Mouse (Mus musculus) forebrain, embryonic 13.5 days (tissue): ENCODE results near the gene Sema6b. TPM values are rescaled to one million over a fixed set of nuclear protein-coding genes. Genes with fewer than 3 reads are reported as not detected.
"Not testable (repeated sequence)": the region's sequence is repeated elsewhere in the genome, so short reads cannot be mapped to it uniquely, and the experiment has no call there.

ENCODE experiments used
- ATAC-seq: fragments of 200-750 bp; cut with Nextera tagmentation; 2 replicates; pipeline ENCODE4 v1.8.0; 2017
- H3K27ac ChIP-seq: fragments of 300-500 bp; sonication (generic); 2 replicates; pipeline ENCODE4 v1.5.1; 2015; ENCODE audit warnings: inconsistent platforms, mild to moderate bottlenecking, moderate library complexity
- H3K27me3 ChIP-seq: fragments of 300-500 bp; sonication (generic); 2 replicates; pipeline ENCODE4 v1.6.1; 2015; ENCODE audit warnings: mild to moderate bottlenecking, inconsistent platforms
- H3K36me3 ChIP-seq: fragments of 300-500 bp; sonication (generic); 2 replicates; pipeline ENCODE4 v1.6.1; 2015; ENCODE audit warnings: mild to moderate bottlenecking, inconsistent platforms; ENCODE audit not compliant: poor library complexity, severe bottlenecking
- H3K4me1 ChIP-seq: fragments of 300-500 bp; sonication (generic); 2 replicates; pipeline ENCODE4 v1.6.1; 2015; ENCODE audit warnings: inconsistent platforms
- H3K4me2 ChIP-seq: fragments of 300-500 bp; sonication (generic); 2 replicates; pipeline ENCODE4 v1.6.1; 2015; ENCODE audit warnings: inconsistent platforms, mild to moderate bottlenecking, moderate library complexity
- H3K4me3 ChIP-seq: fragments of 300-500 bp; sonication (generic); 2 replicates; pipeline ENCODE4 v1.5.1; 2015; ENCODE audit warnings: mild to moderate bottlenecking, inconsistent platforms
- H3K9ac ChIP-seq: fragments of 300-500 bp; sonication (generic); 2 replicates; pipeline ENCODE4 v1.6.1; 2015; ENCODE audit warnings: mild to moderate bottlenecking, inconsistent platforms
- H3K9me3 ChIP-seq: fragments of 300-500 bp; sonication (generic); replicated peaks from 2 replicates; pipeline ENCODE4 v1.6.1; 2016; ENCODE audit warnings: inconsistent platforms
- whole genome bisulfite sequencing: fragments of 180-500 bp; shearing (Covaris S2); methylation state at CpG from one replicate; pipeline ENCODE4 v1.1.7; 2015; 5-methylcytosine and 5-hydroxymethylcytosine counted together
- polyA plus RNA-seq: library from polyadenylated mRNA; unstranded; fragments of >200 nt; fragmentation: Nextera tagmentation; extraction: Ambion mirVana; gene quantifications from 2 replicates; pipeline ENCODE4 v1.2.1, GENCODE M21; 2015

Gene Sema6b
- polyA plus RNA-seq, 1 experiment from 2014 or later: 4.3 TPM

DNA sequence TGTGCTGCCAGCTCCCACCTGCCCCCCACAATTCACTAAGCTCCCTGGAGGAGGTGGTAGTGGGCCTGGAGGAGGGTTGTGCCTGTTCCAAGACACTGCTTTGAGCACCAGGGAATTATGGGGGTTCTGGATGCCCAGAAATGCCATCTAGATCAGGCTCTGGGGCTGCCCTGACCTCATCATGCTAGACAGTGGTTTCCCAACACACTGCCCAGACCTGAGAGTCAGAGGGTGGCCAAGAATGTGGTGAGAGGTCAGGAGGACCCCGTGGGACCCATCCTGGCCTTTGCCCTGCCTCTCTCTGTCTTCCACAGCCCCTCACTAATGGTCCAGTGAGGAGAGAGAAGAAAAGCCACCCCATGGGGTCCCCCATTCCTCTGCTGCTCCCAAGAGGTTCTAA, 29.1 kb downstream of the Sema6b start:
- ATAC-seq: no peak

DNA sequence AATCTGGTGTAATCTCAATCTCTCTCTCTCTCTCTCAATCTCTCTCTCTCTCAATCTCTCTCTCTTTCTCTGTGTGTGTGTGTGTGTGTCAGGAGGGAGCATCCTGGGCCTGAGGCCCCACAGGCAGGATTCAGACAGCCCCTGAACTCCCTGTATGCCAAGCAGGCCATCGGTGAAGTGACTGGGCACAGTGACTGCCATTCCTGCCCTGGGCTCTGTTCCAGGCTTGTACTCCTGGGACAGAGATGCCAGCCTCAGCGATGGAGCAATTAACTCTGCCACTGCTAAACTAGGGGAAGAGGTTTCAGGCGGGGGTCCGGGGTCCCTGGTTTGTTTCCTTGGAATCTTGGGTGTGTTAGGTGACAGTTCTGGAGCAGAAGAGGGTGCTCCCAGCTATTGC, 29.6 kb downstream of the Sema6b start:
- Histone ChIP-seq H3K9ac (no peak overlapping the region), H3K4me3 (no peak overlapping the region), H3K4me1 (no peaks in the 10 kb centered on the region), H3K9me3 (no peaks in the 10 kb centered on the region), H3K27ac (no peak overlapping the region), H3K4me2 (no peak overlapping the region), H3K27me3 (no peaks in the 10 kb centered on the region), H3K36me3 (peaks cover 7% of the 10 kb centered on the region)
- WGBS: 69% methylated on average over 4 of the region's 4 CpGs
- ATAC-seq: no peak

More for the DNA sequence above, 29.1 kb downstream of the Sema6b start:
- Histone ChIP-seq H3K27me3 (no peaks in the 10 kb centered on the region), H3K36me3 (peaks cover 7% of the 10 kb centered on the region), H3K27ac (no peak overlapping the region), H3K4me1 (no peaks in the 10 kb centered on the region), H3K9ac (no peak overlapping the region), H3K9me3 (no peaks in the 10 kb centered on the region), H3K4me3 (no peak overlapping the region), H3K4me2 (no peak overlapping the region)
- 13% methylated on average over 1 of the region's 1 CpGs for WGBS

DNA sequence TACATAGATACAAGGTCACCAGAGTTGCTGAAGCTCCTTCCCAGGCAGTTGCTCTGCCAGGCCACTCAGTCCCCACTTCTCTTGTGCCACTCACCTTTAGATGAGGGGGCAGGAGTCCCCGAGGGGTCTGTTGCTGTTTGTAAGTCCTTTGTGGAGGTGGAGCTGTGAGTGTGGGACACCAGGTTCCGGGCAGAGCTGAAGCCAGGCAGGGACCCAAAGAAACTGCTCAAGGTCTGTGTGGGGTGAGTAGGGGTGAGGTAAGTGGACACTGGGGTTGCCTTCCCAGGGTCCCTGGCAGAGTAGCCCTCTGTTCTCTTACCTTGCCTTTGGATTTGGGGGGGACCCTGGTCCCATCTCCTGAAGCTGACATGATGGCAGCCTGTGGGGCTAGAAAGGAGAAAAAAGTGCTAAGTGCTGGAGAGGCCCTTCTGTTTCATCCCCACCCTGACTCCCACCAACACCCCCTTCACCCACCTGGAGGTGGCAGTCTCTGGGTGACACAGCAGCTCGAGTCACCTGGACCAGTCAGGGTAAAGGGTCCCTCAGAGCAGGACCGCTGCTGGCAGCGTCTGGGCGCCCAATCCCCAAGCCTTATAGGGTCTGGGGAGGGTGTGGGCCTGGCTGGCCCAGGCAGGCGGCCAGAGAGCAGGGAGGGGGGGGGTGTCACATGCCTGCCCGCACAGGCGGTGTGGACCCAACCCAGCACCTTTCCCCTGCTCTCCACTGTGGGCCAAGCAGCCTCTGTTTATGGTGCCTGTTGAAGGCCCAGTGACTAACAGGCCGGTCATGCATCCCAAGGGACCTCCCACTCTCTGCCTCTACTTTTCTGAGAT, 30.7 kb downstream of the Sema6b start, which contains the start of gene Plin4:
TSS of gene Plin4 (minus strand) at position 585 of the 833 bp plus-strand sequence.
- Histone ChIP-seq H3K4me1 (no peaks in the 10 kb centered on the region), H3K4me2 (no peak within 1 kb of the TSS), H3K9ac (no peak within 1 kb of the TSS), H3K36me3 (peaks cover 7% of the 10 kb centered on the region), H3K4me3 (no peak within 1 kb of the TSS), H3K9me3 (no peaks in the 10 kb centered on the region), H3K27ac (no peak within 1 kb of the TSS), H3K27me3 (no peaks in the 10 kb centered on the region)
- 66% methylated on average over 10 of the region's 10 CpGs for WGBS
- ATAC-seq: no peak

DNA sequence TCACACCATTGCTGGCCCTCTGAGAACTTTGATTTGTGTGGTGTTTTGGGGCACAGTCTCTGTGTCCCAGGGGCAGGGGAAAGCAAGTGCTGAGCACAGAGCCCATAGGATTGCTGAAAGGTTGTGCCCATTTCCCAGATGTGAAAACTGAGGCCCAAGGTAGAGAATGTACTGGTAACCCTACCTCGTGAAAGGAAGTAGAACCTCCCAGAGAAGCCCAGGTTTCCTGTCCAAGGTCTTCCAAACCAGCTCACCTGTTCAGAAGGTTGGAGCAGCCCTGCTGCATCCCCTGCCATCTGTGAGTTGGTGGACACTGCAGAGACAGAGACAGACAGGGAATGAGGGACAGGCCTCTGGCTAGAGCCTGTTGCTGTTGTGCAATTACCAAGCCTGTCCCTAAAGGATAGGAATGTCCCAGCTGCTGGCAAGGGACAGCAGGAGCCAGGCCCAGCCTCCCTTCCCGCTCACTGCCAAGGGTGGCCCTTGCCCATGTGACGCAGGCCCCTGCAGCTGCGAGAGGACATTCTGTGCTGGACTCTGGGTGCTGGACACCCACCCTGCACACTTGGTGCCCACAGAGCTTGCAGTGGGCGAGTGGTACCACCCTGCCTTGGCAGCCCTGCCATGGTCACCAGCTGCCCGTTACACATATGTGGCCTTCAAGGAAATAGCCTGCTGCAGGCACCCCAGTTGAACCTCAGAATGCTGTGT, 31.7 kb downstream of the Sema6b start:
- Histone ChIP-seq H3K9me3 (no peaks in the 10 kb centered on the region), H3K9ac (no peak overlapping the region), H3K4me1 (no peaks in the 10 kb centered on the region), H3K4me3 (no peak overlapping the region), H3K27ac (no peak overlapping the region), H3K36me3 (peaks cover 14% of the 10 kb centered on the region), H3K4me2 (no peak overlapping the region), H3K27me3 (no peaks in the 10 kb centered on the region)
- no peak for ATAC-seq
- WGBS: 80% methylated on average over 6 of the region's 6 CpGs

DNA sequence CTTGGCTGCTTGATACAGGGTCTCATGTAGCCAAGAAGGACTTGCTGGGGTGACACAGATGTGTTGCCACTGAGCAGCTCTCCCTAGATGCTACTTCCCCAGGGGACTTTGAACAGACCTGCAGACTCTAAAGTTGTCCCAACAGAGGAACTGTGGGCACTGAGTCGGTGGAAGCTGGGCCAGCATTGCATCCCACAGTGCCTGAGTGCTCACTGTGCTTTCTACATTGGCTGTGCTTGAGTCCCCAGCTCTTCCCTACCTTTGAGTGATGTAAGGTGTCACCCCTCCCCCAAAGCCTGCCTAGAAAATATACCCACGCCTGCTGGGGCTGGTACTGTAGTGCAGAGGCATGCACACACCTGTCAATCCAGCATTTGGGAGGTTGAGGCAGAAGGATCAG, 32.4 kb downstream of the Sema6b start:
- peaks cover 21% of the 10 kb centered on the region for H3K36me3 ChIP-seq
- no peak for ATAC-seq
- no peak overlapping the region for H3K4me2 ChIP-seq
- H3K9me3 ChIP-seq: no peaks in the 10 kb centered on the region
- no peaks in the 10 kb centered on the region for H3K4me1 ChIP-seq
- WGBS: 65% methylated on average over 2 of the region's 2 CpGs
- H3K27me3 ChIP-seq: no peaks in the 10 kb centered on the region
- H3K4me3 ChIP-seq: no peak overlapping the region
- H3K9ac ChIP-seq: no peak overlapping the region
- H3K27ac ChIP-seq: no peak overlapping the region

DNA sequence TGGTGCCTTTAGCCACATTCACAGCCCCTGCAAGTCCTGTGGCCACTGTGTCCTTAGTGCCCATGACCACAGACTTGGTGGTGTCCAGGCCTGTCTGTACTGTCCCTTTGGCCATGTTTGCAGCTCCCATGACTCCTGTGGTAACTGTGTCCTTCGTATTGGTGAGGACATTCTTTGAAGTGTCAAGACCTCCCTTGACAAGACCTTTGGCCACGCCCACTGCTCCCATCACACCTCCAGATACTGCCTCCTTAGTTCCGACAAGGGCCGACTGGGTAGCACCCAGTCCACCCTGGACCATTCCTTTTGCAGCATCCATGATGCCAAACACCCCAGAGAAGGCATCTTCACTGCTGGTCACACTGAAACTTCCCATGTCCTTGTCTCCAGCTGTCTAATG, 33.2 kb downstream of the Sema6b start:
- no peak overlapping the region for H3K9ac ChIP-seq
- no peak overlapping the region for H3K27ac ChIP-seq
- H3K27me3 ChIP-seq: no peaks in the 10 kb centered on the region
- no peaks in the 10 kb centered on the region for H3K4me1 ChIP-seq
- WGBS: 79% methylated on average over 4 of the region's 4 CpGs
- H3K4me3 ChIP-seq: no peak overlapping the region
- peaks cover 29% of the 10 kb centered on the region for H3K36me3 ChIP-seq
- no peak overlapping the region for H3K4me2 ChIP-seq
- no peaks in the 10 kb centered on the region for H3K9me3 ChIP-seq
- ATAC-seq: no peak

DNA sequence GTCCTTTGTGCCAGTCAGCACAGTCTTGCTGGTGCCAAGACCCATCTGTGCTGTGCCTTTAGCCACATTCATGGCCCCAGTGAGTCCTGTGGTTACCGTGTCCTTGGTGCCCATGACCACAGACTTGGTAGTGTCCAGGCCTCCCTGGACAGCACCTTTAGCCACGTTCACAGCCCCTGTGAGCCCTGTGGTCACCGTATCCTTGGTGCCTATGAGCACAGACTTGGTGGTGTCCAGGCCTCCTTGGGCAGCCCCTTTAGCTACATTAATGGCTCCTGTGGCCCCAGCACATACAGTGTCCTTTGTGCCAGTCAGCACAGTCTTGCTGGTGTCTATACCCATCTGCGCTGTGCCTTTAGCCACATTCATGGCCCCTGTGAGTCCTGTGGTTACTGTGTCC, 33.7 kb downstream of the Sema6b start:
- not testable (repeated sequence) for H3K4me3 ChIP-seq, H3K27ac ChIP-seq, H3K9me3 ChIP-seq, H3K9ac ChIP-seq, H3K27me3 ChIP-seq, ATAC-seq, H3K4me1 ChIP-seq, H3K4me2 ChIP-seq
- WGBS: 98% methylated on average over 4 of the region's 4 CpGs
- peaks cover 34% of the 10 kb centered on the region for H3K36me3 ChIP-seq

DNA sequence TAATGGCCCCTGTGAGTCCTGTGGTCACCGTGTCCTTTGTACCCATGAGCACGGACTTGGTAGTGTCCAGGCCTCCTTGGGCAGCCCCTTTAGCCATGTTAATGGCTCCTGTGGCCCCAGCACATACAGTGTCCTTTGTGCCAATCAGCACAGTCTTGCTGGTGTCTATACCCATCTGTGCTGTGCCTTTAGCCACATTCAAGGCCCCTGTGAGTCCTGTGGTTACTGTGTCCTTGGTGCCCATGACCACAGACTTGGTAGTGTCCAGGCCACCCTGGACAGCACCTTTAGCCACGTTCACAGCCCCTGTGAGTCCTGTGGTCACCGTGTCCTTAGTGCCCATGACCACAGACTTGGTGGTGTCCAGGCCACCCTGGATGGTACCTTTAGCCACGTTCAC, 35.3 kb downstream of the Sema6b start:
- 82% methylated on average over 2 of the region's 5 CpGs for WGBS
- H3K36me3 ChIP-seq: peaks cover 50% of the 10 kb centered on the region
- not testable (repeated sequence) for H3K27me3 ChIP-seq, H3K9me3 ChIP-seq, H3K9ac ChIP-seq, H3K27ac ChIP-seq, H3K4me1 ChIP-seq, H3K4me2 ChIP-seq, ATAC-seq, H3K4me3 ChIP-seq

DNA sequence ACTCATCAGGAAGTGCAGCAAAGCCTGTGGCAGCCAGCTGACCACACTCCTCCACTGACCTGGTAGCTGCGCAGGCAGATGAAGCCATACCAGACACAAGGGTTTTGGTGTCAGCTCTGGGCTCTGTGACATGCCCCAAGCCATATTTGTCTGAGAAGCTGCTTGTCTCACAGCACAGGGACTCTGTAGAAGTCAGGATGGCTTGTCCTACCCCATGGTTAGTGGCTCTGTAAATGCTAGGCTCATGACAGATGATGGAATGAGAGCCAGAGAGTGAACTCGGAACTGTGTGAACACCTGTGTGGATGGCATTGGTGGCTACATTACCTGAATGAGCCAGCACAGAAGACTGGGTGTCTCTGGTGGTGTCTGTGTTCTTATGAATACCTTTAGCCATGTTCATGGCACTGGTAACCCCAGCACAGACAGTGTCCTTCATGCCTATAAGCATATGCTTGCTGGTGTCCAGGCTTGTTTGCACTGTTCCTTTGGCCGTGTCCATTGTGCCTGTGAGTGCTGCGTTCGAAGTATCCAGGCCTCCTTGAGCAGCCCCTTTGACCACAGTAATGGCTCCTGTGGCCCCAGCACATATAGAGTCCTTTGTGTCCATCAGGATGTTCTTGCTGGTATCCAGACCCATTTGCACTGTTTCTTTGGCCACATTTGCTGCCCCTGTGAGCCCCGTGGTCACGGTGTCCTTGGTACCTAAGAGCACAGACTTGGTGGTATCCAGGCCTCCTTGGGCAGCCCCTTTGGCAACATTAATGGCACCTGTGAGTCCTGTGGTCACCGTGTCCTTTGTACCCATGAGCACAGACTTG, 36.5 kb downstream of the Sema6b start:
- Histone ChIP-seq H3K36me3 (peaks cover 60% of the 10 kb centered on the region), H3K4me3 (no peak overlapping the region), H3K9me3 (no peaks in the 10 kb centered on the region), H3K9ac (no peak overlapping the region), H3K4me2 (no peak overlapping the region), H3K27ac (no peak overlapping the region), H3K4me1 (no peaks in the 10 kb centered on the region), H3K27me3 (no peaks in the 10 kb centered on the region)
- WGBS: 95% methylated on average over 8 of the region's 8 CpGs
- no peak for ATAC-seq

DNA sequence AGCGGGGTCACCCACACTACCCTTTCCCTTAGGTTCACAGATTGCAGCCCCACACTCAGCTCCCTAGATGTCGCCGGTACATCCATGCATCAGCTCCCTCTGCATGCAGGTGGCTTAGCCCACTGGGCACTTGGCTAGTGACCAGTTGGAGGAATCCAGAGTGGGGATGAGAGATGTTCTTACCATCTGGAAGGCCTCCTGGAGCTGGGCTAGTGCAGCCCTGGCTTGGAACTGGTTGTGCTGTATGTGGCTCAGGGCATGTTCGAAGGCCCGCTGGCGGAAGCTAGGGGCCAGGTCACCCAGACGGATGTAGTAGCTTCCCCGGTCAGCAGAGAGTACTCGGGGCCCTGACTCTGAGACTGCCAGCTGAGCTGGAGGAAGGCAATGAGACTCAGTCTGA, 37.2 kb downstream of the Sema6b start:
- Histone ChIP-seq H3K27me3 (no peaks in the 10 kb centered on the region), H3K4me3 (no peak overlapping the region), H3K4me1 (no peaks in the 10 kb centered on the region), H3K36me3 (peaks cover 62% of the 10 kb centered on the region), H3K9me3 (no peaks in the 10 kb centered on the region), H3K27ac (no peak overlapping the region), H3K9ac (no peak overlapping the region), H3K4me2 (no peak overlapping the region)
- 95% methylated on average over 9 of the region's 9 CpGs for WGBS
- ATAC-seq: no peak

DNA sequence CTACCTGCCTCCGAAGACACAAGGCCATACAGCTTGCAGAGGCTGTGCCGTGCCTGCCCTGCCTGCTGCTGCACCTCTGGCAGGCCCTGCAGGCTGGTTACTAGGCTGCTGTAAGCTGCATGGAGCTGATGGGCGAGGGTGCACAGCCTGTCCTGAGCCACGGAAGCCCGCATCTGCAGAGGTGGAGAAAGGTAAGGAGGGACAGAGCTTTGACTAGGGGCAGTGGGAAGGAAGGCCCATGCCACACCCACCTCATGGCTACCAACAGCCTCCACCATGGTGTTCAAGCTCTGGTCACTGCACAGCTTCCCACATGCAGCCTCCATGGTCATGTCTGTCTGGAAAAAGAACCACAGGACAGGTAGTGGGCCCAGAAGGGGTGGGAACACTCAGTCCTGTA, 38.0 kb downstream of the Sema6b start:
- 93% methylated on average over 5 of the region's 5 CpGs for WGBS
- Histone ChIP-seq H3K4me3 (no peak overlapping the region), H3K9me3 (no peaks in the 10 kb centered on the region), H3K4me1 (no peaks in the 10 kb centered on the region), H3K4me2 (no peak overlapping the region), H3K27me3 (no peaks in the 10 kb centered on the region), H3K36me3 (peaks cover 70% of the 10 kb centered on the region), H3K9ac (no peak overlapping the region), H3K27ac (no peak overlapping the region)
- no peak for ATAC-seq

DNA sequence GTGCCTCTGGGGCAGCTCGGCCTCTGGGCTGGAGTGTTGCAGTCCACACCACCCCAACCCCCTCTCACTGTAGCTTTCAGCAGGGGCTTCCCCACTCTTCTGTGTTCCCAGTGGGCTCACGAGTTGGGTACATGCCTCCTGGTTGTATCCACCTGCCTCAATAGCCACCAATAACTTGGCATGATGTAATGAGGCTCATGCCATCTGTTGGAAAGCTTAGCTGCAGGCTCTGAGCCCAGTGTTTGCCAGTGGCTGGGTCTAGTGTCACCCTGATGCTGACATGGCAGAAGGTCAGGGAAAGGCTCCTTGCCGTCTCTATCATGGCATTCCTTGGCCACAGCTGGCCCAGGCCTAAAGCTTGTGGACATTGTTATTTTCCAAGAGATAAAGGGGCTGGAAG, 39.3 kb downstream of the Sema6b start:
- Histone ChIP-seq H3K4me3 (no peak overlapping the region), H3K27me3 (no peaks in the 10 kb centered on the region), H3K4me2 (no peak overlapping the region), H3K9me3 (no peaks in the 10 kb centered on the region), H3K27ac (no peak overlapping the region), H3K36me3 (peaks cover 83% of the 10 kb centered on the region), H3K4me1 (no peaks in the 10 kb centered on the region), H3K9ac (no peak overlapping the region)
- WGBS: 87% methylated on average over 3 of the region's 3 CpGs
- ATAC-seq: no peak
